ENCODE assay signal across 21 mouse cellular contexts in genomic region chr15:85841796-85842360, GRCm38 (mm10). TPM values are rescaled to one million over a fixed set of nuclear protein-coding genes. Genes with fewer than 3 reads are reported as not detected.
DNase-seq lines count a peak whose midpoint lies in the region; ATAC-seq lines count a peak whose summit lies in the region.
"Had no signal": no experiment of that assay in that cellular context is flagged by ENCODE, and none has a peak within 500 bp of the region (broad histone marks: within the 10 kb centered on the region; RNA-seq: fewer than 3 reads in every experiment).

No protein-coding gene starts in this region.

- H3K9ac ChIP-seq in kidney, embryonic 15.5 days: no peak overlapping the region
- no peak overlapping the region for H3K9ac ChIP-seq in liver, embryonic 16.5 days (ENCODE audit: low read depth, low read length)
- H3K9ac ChIP-seq: forebrain, embryonic 15.5 days; heart, embryonic 15.5 days; hindbrain, embryonic 13.5 days; limb, embryonic 15.5 days had no signal

- H3K36me3 ChIP-seq in kidney, embryonic 15.5 days: no peaks in the 10 kb centered on the region
- H3K36me3 ChIP-seq in liver, embryonic 16.5 days (ENCODE audit: control insufficient read depth, insufficient read depth): no peaks in the 10 kb centered on the region; the same call in 1 of the 2 replicates
- H3K36me3 ChIP-seq: forebrain, embryonic 15.5 days; heart, embryonic 15.5 days had no signal

- WGBS in kidney, embryonic 15.5 days: 76% methylated on average over 5 of the region's 5 CpGs
- WGBS in liver, embryonic 16.5 days (ENCODE audit: insufficient replicate concordance): 47% methylated on average over 5 of the region's 5 CpGs

- H3K4me2 ChIP-seq in kidney, embryonic 15.5 days: no peak overlapping the region
- H3K4me2 ChIP-seq in liver, embryonic 16.5 days (ENCODE audit: low read depth, low read length): no peak overlapping the region
- H3K4me2 ChIP-seq: forebrain, embryonic 15.5 days; heart, embryonic 15.5 days; hindbrain, embryonic 13.5 days; limb, embryonic 15.5 days; midbrain, embryonic 11.5 days had no signal

- DNase-seq in gastrocnemius, adult 18-20 months (ENCODE audit: low spot score): peak; percentile 8
- no peak for DNase-seq in gastrocnemius, postnatal 36 days
- peak; percentile 59 to 72 for DNase-seq in kidney, adult 8-10 months
- peak; percentile 32 for DNase-seq in kidney, postnatal 14 days
- DNase-seq in right cerebral cortex, postnatal 14 days: no peak
- DNase-seq: adrenal gland, postnatal 10 days; cerebellum, adult 2 months; cerebellum, postnatal 36 days; heart, postnatal 36 days; right cerebral cortex, adult 18-20 months; thymus, adult 2 months had no signal

- H3K27me3 ChIP-seq in kidney, embryonic 15.5 days: no peaks in the 10 kb centered on the region
- no peaks in the 10 kb centered on the region for H3K27me3 ChIP-seq in liver, embryonic 16.5 days (ENCODE audit: control insufficient read depth, insufficient read depth, low read depth, low read length)
- H3K27me3 ChIP-seq: forebrain, embryonic 15.5 days; heart, embryonic 15.5 days; hindbrain, embryonic 13.5 days; limb, embryonic 15.5 days had no signal

- no peaks in the 10 kb centered on the region for H3K9me3 ChIP-seq in kidney, embryonic 15.5 days (replicated peaks)
- no peaks in the 10 kb centered on the region for H3K9me3 ChIP-seq in liver, embryonic 16.5 days (replicated peaks; ENCODE audit: control insufficient read depth, low read length)
- H3K9me3 ChIP-seq: forebrain, embryonic 15.5 days; heart, embryonic 15.5 days; hindbrain, embryonic 13.5 days; limb, embryonic 15.5 days had no signal

- ATAC-seq in kidney, embryonic 15.5 days (replicated peaks; ENCODE audit: low FRiP score): no peak
- ATAC-seq in liver, embryonic 16.5 days (ENCODE audit: low read depth): peak; percentile 45
- no peak for ATAC-seq in frontal cortex, adult (ENCODE audit: low TSS enrichment)
- ATAC-seq: forebrain, embryonic 15.5 days had no signal

- intact Hi-C loops in gastrocnemius, postnatal 36 days (cut with DNase I): loop anchor here (1.0 kb wide), 1 partner anchor 126 kb away; no protein-coding TSS in a partner anchor

- no peaks in the 10 kb centered on the region for H3K4me1 ChIP-seq in kidney, embryonic 15.5 days
- peaks cover 5% of the 10 kb centered on the region for H3K4me1 ChIP-seq in liver, embryonic 16.5 days (ENCODE audit: control insufficient read depth, low read depth, low read length)
- H3K4me1 ChIP-seq: forebrain, embryonic 15.5 days; heart, embryonic 15.5 days; limb, embryonic 15.5 days had no signal

- no peak overlapping the region for H3K27ac ChIP-seq in kidney, embryonic 15.5 days
- no peak overlapping the region for H3K27ac ChIP-seq in liver, embryonic 16.5 days (ENCODE audit: low read length)
- H3K27ac ChIP-seq: forebrain, embryonic 15.5 days; heart, embryonic 15.5 days; hindbrain, embryonic 13.5 days; left cerebral cortex, adult 2 months; limb, embryonic 15.5 days; macrophage had no signal

- no peak overlapping the region for H3K4me3 ChIP-seq in kidney, embryonic 15.5 days (replicated peaks)
- H3K4me3 ChIP-seq in liver, embryonic 16.5 days (ENCODE audit: low read depth, low read length): no peak overlapping the region
- H3K4me3 ChIP-seq: forebrain, embryonic 15.5 days; heart, embryonic 15.5 days; hindbrain, embryonic 13.5 days; left cerebral cortex, adult 2 months; limb, embryonic 15.5 days had no signal

RNA-seq across cellular contexts. Expression of gene Ttc38, which starts 9.8 kb away (rescaled TPM):
- total RNA-seq in gastrocnemius, adult 18-20 months (2021): 1 to 10 TPM; 4.6 to 5.3 TPM
- total RNA-seq in gastrocnemius, postnatal 36 days (2021): 1 to 10 TPM; 2.8 to 4.7 TPM
- 6.3 and 6.7 TPM in 2 replicates for polyA plus RNA-seq in kidney, embryonic 15.5 days (2015; fragmentation: Nextera tagmentation; extraction: Ambion mirVana)
- polyA plus RNA-seq in liver, embryonic 16.5 days (2015; fragmentation: Nextera tagmentation; extraction: Ambion mirVana): 8.9 and 10.7 TPM in 2 replicates

RNA-seq across cellular contexts. Expression of gene Gtse1, which starts 17.7 kb away (rescaled TPM):
- under 1 TPM; 0.07 to 0.09 TPM for total RNA-seq in gastrocnemius, adult 18-20 months (2021)
- under 1 TPM; 0.27 to 0.28 TPM for total RNA-seq in gastrocnemius, postnatal 36 days (2021)
- polyA plus RNA-seq in kidney, embryonic 15.5 days (2015; fragmentation: Nextera tagmentation; extraction: Ambion mirVana): 30.3 and 30.8 TPM in 2 replicates
- 23.0 TPM in 2 replicates for polyA plus RNA-seq in liver, embryonic 16.5 days (2015; fragmentation: Nextera tagmentation; extraction: Ambion mirVana)

RNA-seq across cellular contexts. Expression of gene Pkdrej, which starts 20.3 kb away (rescaled TPM):
- total RNA-seq in gastrocnemius, adult 18-20 months (2021): under 1 TPM; 0.68 to 0.69 TPM
- total RNA-seq in gastrocnemius, postnatal 36 days (2021): under 1 TPM; 0.12 to 0.31 TPM
- polyA plus RNA-seq in kidney, embryonic 15.5 days (2015; fragmentation: Nextera tagmentation; extraction: Ambion mirVana): 0.14 and 0.15 TPM in 2 replicates
- 0.09 TPM in 2 replicates for polyA plus RNA-seq in liver, embryonic 16.5 days (2015; fragmentation: Nextera tagmentation; extraction: Ambion mirVana)
- polyA plus RNA-seq: macrophage had no signal

RNA-seq across cellular contexts. Expression of gene Cdpf1, which starts 30.4 kb away (rescaled TPM):
- total RNA-seq in gastrocnemius, adult 18-20 months (2021): 10 to 100 TPM; 51.8 to 60.2 TPM
- total RNA-seq in gastrocnemius, postnatal 36 days (2021): 10 to 100 TPM; 33.9 to 41.5 TPM
- polyA plus RNA-seq in kidney, embryonic 15.5 days (2015; fragmentation: Nextera tagmentation; extraction: Ambion mirVana): 29.5 and 32.5 TPM in 2 replicates
- 17.2 and 18.6 TPM in 2 replicates for polyA plus RNA-seq in liver, embryonic 16.5 days (2015; fragmentation: Nextera tagmentation; extraction: Ambion mirVana)

RNA-seq across cellular contexts. Expression of gene Trmu, which starts 37.2 kb away (rescaled TPM):
- total RNA-seq in gastrocnemius, adult 18-20 months (2021): 1 to 10 TPM; 8.2 to 9.4 TPM
- total RNA-seq in gastrocnemius, postnatal 36 days (2021): 10 to 100 TPM in 1 of 2 experiments, 1 to 10 TPM in 1; 9.1 to 12.1 TPM
- 39.4 and 50.4 TPM in 2 replicates for polyA plus RNA-seq in kidney, embryonic 15.5 days (2015; fragmentation: Nextera tagmentation; extraction: Ambion mirVana)
- 15.4 and 15.5 TPM in 2 replicates for polyA plus RNA-seq in liver, embryonic 16.5 days (2015; fragmentation: Nextera tagmentation; extraction: Ambion mirVana)

Comparison
In these comparisons a context has a peak if more than half of its experiments do, and no peak if none do; other contexts are left out.
1. DNase-seq: peak in gastrocnemius, adult 18-20 months (single experiment), kidney, adult 8-10 months (2 of 2) and kidney, postnatal 14 days (single experiment); none in gastrocnemius, postnatal 36 days (0 of 2) and right cerebral cortex, postnatal 14 days (single experiment).